In genomic region chr6:66271414-66272206, GRCm38 (mm10) we compare ENCODE assay signal across 14 mouse cellular contexts.
DNase-seq lines count a peak whose midpoint lies in the region; ATAC-seq and TF ChIP-seq lines count a peak whose summit lies in the region.
"Had no signal": no experiment of that assay in that cellular context is flagged by ENCODE, and none has a peak within 500 bp of the region (broad histone marks: within the 10 kb centered on the region; RNA-seq: fewer than 3 reads in every experiment).

No protein-coding gene starts in this region.

- H3K36me3 ChIP-seq in lung, postnatal 0 days (ENCODE audit: insufficient read depth, low read length), result no peaks in the 10 kb centered on the region
- H3K36me3 ChIP-seq: embryonic facial prominence, embryonic 13.5 days; limb, embryonic 15.5 days had no signal

- no peaks in the 10 kb centered on the region for H3K9me3 ChIP-seq in lung, postnatal 0 days (ENCODE audit: low read length)
- H3K9me3 ChIP-seq: embryonic facial prominence, embryonic 13.5 days; limb, embryonic 15.5 days had no signal

- no peak for TF ChIP-seq CTCF in lung, postnatal 0 days (IDR thresholded peaks at IDR 0.05)

- intact Hi-C loops in heart, postnatal 10 days (cut with DNase I), result no loop called here

- H3K4me2 ChIP-seq in lung, postnatal 0 days (replicated peaks; ENCODE audit: low read depth, low read length), result no peak overlapping the region
- H3K4me2 ChIP-seq: embryonic facial prominence, embryonic 13.5 days; limb, embryonic 15.5 days had no signal

- no peaks in the 10 kb centered on the region for H3K27me3 ChIP-seq in lung, postnatal 0 days (replicated peaks; ENCODE audit: insufficient read depth, low read length)
- H3K27me3 ChIP-seq: embryonic facial prominence, embryonic 13.5 days; limb, embryonic 15.5 days had no signal

- ATAC-seq in lung, postnatal 0 days, result peak; percentile 87
- ATAC-seq: intestine, postnatal 0 days; midbrain, embryonic 16.5 days had no signal

- H3K4me1 ChIP-seq in lung, postnatal 0 days (ENCODE audit: insufficient read depth, low read depth, low read length), result peaks cover 11% of the 10 kb centered on the region; the same call in 1 of the 2 replicates

- H3K4me3 ChIP-seq in lung, postnatal 0 days (ENCODE audit: low read depth, low read length), result no peak overlapping the region
- H3K4me3 ChIP-seq: embryonic facial prominence, embryonic 13.5 days; left cerebral cortex, adult 2 months; limb, embryonic 15.5 days had no signal

- no peak overlapping the region for H3K9ac ChIP-seq in lung, postnatal 0 days (replicated peaks; ENCODE audit: low read depth)
- H3K9ac ChIP-seq: embryonic facial prominence, embryonic 13.5 days; limb, embryonic 15.5 days had no signal

- no peak overlapping the region for H3K27ac ChIP-seq in lung, postnatal 0 days (ENCODE audit: low read length)
- H3K27ac ChIP-seq: embryonic facial prominence, embryonic 13.5 days; left cerebral cortex, adult 2 months; limb, embryonic 15.5 days had no signal

- peak; percentile 88 for TF ChIP-seq EP300 in lung, postnatal 0 days (IDR thresholded peaks at IDR 0.05)

- DNase-seq in heart, postnatal 10 days, result peak; percentile 15 to 18
- no peak for DNase-seq in heart, adult 11 months
- DNase-seq in MEL-GATA-1-ER (ENCODE audit: extremely low read depth, low read depth), result peak; percentile 26
- DNase-seq in kidney, postnatal 4 days, result peak; percentile 4
- DNase-seq in lung, postnatal 0 days (ENCODE audit: low spot score), result peak; percentile 84
- DNase-seq in adrenal gland, adult 18-20 months (ENCODE audit: low spot score in 2 of 2), result no peak
- no peak for DNase-seq in thymus, postnatal 25 days
- no peak for DNase-seq in adrenal gland, postnatal 10 days
- DNase-seq: cerebellum, postnatal 10 days had no signal

- 24% methylated on average over 6 of the region's 6 CpGs for WGBS in lung, postnatal 0 days

Comparison
In these comparisons a context has a peak if more than half of its experiments do, and no peak if none do; other contexts are left out.
1. DNase-seq: peak in heart, postnatal 10 days (2 of 2), MEL-GATA-1-ER (single experiment), kidney, postnatal 4 days (2 of 2) and lung, postnatal 0 days (single experiment); none in heart, adult 11 months (single experiment), adrenal gland, adult 18-20 months (0 of 2), thymus, postnatal 25 days (single experiment) and adrenal gland, postnatal 10 days (single experiment).